Mouse (Mus musculus): ENCODE measurements around the gene Cst3. TPM values are rescaled to one million over a fixed set of nuclear protein-coding genes. Genes with fewer than 3 reads are reported as not detected.
A peak's percentile ranks its signal among the peaks of the same experiment; 100 is the strongest.

The Cst3 gene
- polyA plus RNA-seq, 1 experiment from 2014 or later: 360 TPM

DNA sequence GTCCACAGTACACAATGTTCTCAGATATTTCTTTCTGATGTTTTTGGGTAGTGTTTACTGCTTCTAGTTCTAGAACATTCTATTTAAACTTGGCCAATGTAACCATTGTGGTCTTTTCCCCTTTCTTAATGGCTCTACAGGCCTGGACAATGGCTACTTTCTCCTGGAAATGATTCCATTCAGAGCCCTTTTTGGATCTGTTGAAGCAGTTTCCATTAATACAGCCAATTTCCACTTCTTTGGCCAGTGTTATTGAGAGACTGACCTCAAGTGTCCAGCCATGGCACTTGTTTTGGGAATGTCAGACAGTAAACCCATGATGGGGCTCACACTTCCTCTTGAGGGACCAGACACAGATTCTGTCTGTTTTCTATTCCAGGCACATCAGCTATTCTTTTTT lies 13.8 kb downstream of the Cst3 start:
- no peak overlapping the region for H3K4me3 ChIP-seq (ENCODE audit: low read length)
- H3K27me3 ChIP-seq (replicated peaks; ENCODE audit: control insufficient read depth, insufficient read depth, low read length): no peaks in the 10 kb centered on the region
- no peaks in the 10 kb centered on the region for H3K36me3 ChIP-seq (ENCODE audit: control insufficient read depth, insufficient read depth, low read length)
- no peaks in the 10 kb centered on the region for H3K9me3 ChIP-seq (ENCODE audit: control insufficient read depth, low read length)
- H3K4me1 ChIP-seq (ENCODE audit: control insufficient read depth, insufficient read depth, low read length): no peaks in the 10 kb centered on the region
- no peak for ATAC-seq
- no peak overlapping the region for H3K9ac ChIP-seq (ENCODE audit: low read depth, low read length)
- no peak overlapping the region for H3K4me2 ChIP-seq (ENCODE audit: low read depth, low read length)
- H3K27ac ChIP-seq (ENCODE audit: low read length): no peak overlapping the region

DNA sequence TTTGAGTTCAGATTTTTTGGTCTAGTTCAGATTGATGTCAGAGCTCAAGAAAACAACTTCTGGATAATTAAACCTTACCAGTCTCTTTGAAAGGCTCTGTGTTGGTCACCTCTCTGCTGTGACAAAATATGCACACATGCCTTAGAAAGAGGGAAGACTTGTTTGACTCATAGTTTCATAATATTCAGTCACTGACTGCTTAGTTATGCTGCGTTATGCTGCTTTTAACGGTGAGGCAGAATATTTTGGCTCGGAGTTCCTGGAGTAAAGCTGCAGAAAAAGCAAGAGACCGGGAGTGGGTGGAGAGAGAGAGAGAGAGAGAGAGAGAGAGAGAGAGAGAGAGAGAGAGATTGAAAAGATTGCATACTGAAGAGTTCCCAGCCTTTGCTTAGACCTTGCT lies 14.5 kb downstream of the Cst3 start:
- H3K4me2 ChIP-seq (ENCODE audit: low read depth, low read length): no peak overlapping the region
- H3K4me1 ChIP-seq (ENCODE audit: control insufficient read depth, insufficient read depth, low read length): no peaks in the 10 kb centered on the region
- H3K27ac ChIP-seq (ENCODE audit: low read length): no peak overlapping the region
- 85% methylated on average over 4 of the region's 4 CpGs for WGBS
- ATAC-seq: no peak
- H3K36me3 ChIP-seq (ENCODE audit: control insufficient read depth, insufficient read depth, low read length): no peaks in the 10 kb centered on the region
- no peak overlapping the region for H3K9ac ChIP-seq (ENCODE audit: low read depth, low read length)
- H3K4me3 ChIP-seq (ENCODE audit: low read length): no peak overlapping the region
- H3K27me3 ChIP-seq (replicated peaks; ENCODE audit: control insufficient read depth, insufficient read depth, low read length): no peaks in the 10 kb centered on the region
- no peaks in the 10 kb centered on the region for H3K9me3 ChIP-seq (ENCODE audit: control insufficient read depth, low read length)

DNA sequence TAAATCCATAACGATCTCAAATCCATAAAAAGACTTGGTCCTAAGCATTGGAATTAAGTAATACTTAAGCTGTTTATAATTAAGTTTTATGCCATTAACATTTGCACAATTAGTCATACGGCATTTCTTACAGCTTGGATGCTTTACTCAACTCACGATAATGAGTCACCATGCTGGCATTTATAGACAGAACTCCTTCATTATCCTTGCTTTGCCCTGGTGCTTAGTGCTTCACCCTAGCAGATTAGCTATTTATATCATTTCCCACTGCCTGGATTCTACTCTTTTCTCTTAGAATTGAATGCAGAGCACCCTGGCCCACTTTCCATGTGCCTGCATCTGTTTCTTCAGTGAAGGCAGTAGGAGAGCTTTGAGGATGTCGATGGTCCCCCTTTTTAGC lies 18.0 kb downstream of the Cst3 start:
- Histone ChIP-seq H3K27me3 (replicated peaks; ENCODE audit: control insufficient read depth, insufficient read depth, low read length) (no peaks in the 10 kb centered on the region), H3K9me3 (ENCODE audit: control insufficient read depth, low read length) (no peaks in the 10 kb centered on the region), H3K9ac (ENCODE audit: low read depth, low read length) (no peak overlapping the region), H3K4me2 (ENCODE audit: low read depth, low read length) (no peak overlapping the region), H3K4me3 (ENCODE audit: low read length) (no peak overlapping the region), H3K36me3 (ENCODE audit: control insufficient read depth, insufficient read depth, low read length) (no peaks in the 10 kb centered on the region), H3K27ac (ENCODE audit: low read length) (no peak overlapping the region), H3K4me1 (ENCODE audit: control insufficient read depth, insufficient read depth, low read length) (no peaks in the 10 kb centered on the region)
- WGBS: 71% methylated on average over 4 of the region's 4 CpGs
- ATAC-seq: no peak

DNA sequence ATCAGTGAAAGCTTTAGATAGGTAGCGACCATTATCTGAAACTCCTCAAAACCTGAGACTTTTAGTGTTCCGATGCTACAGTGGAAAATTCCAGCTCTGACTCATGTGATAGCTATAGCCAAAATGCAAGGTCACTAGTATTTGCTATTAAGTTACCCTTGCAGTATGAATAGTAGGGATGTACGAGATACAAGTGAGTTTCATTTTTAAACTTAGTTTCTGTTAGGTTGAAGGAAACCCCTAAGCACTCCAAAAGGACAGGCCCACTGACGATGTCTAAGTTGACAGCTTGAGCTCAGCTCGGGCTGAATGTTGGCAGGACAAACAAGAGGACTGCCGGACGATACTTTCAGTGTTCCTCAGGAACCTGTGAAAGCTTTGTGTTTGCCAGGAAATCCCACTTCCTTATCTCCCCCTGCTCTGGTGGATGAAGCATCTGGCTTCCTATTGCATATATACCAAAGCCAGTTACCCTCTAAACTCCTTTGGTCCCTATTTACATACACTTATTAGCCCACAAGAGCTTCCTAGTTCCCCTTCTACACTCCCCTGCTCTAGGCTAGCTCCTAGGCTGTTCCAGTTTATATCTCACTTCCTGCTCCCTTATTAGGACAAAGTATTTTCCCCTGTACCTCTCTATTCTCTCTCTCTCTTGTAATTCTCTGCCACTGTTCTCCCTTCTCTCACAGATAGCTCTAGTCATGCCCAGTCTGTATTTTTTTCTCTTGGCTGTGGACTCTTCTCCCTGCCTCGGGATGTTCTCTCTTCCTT lies 18.7 kb downstream of the Cst3 start:
- H3K36me3 ChIP-seq (ENCODE audit: control insufficient read depth, insufficient read depth, low read length): no peaks in the 10 kb centered on the region
- no peaks in the 10 kb centered on the region for H3K27me3 ChIP-seq (replicated peaks; ENCODE audit: control insufficient read depth, insufficient read depth, low read length)
- no peak overlapping the region for H3K4me3 ChIP-seq (ENCODE audit: low read length)
- H3K4me2 ChIP-seq (ENCODE audit: low read depth, low read length): no peak overlapping the region
- no peaks in the 10 kb centered on the region for H3K9me3 ChIP-seq (ENCODE audit: control insufficient read depth, low read length)
- no peak for ATAC-seq
- no peaks in the 10 kb centered on the region for H3K4me1 ChIP-seq (ENCODE audit: control insufficient read depth, insufficient read depth, low read length)
- H3K9ac ChIP-seq (ENCODE audit: low read depth, low read length): no peak overlapping the region
- no peak overlapping the region for H3K27ac ChIP-seq (ENCODE audit: low read length)
- WGBS: 56% methylated on average over 8 of the region's 8 CpGs

DNA sequence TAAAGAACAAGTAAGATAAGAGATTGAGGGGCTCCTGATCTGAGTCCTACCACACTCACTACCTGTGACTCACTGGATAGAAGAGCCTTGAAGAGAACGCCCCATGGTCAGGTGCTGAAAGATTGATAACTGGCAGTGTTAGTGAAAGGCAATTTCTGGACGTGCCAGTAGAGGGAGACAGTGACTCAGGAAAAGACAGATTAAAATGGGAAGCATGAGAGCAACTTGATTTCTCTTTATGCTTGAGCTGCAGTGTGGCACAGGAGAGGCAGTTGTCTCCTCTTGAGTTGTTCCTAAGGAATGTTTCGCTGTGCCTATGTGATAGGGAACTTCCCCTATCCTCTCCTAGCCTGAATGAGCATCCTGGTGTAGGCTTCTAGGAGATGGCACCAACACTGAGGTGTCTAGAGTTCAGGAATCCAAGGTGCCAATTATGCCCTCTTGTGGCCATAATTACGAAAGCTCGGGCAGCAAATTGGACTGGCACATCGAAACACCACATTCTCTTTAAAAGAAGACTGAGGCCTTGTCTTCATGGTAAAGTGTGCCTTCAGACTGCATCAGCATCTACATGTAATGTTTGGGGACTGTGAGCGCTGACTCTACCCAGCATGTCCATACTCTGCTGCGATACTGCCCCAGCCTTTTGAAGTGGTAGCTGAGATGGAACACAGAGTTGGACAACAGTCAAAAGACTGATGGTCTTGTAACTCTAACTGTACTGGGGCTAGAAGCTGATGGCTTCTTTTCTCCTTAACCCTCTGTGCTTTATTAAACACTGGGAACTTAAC lies 24.2 kb downstream of the Cst3 start:
- 46% methylated on average over 8 of the region's 8 CpGs for WGBS
- H3K4me2 ChIP-seq (ENCODE audit: low read depth, low read length): peak overlapping the region; percentile 22; the same call in 1 of the 2 replicates
- H3K27me3 ChIP-seq (replicated peaks; ENCODE audit: control insufficient read depth, insufficient read depth, low read length): peaks cover under 1% of the 10 kb centered on the region; the same call in 1 of the 2 replicates
- peak; percentile 74 for ATAC-seq
- H3K9ac ChIP-seq (ENCODE audit: low read depth, low read length): no peak overlapping the region
- no peak overlapping the region for H3K27ac ChIP-seq (ENCODE audit: low read length)
- no peaks in the 10 kb centered on the region for H3K9me3 ChIP-seq (ENCODE audit: control insufficient read depth, low read length)
- no peaks in the 10 kb centered on the region for H3K36me3 ChIP-seq (ENCODE audit: control insufficient read depth, insufficient read depth, low read length)
- no peaks in the 10 kb centered on the region for H3K4me1 ChIP-seq (ENCODE audit: control insufficient read depth, insufficient read depth, low read length)
- H3K4me3 ChIP-seq (ENCODE audit: low read length): no peak overlapping the region

DNA sequence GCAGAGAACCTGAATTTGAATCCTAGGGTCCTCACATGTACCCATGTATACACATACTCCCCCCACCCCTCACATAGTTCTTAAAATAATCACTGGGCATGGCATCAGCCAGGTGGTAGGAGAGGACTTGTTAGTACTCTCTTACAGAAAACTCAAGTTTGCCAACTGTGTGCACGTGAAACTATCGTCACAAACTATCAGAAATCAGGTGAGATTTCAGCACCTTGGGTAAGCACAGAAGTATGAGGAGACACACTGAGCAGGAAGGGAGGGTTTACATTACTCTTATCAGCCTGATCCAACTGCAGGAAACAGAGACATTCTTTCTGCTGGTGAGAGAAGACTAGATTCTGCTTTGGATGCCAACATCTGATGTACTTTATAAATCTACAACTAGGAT lies 36.3 kb downstream of the Cst3 start:
- Histone ChIP-seq H3K9me3 (ENCODE audit: control insufficient read depth, low read length) (no peaks in the 10 kb centered on the region), H3K4me1 (ENCODE audit: control insufficient read depth, insufficient read depth, low read length) (no peaks in the 10 kb centered on the region), H3K9ac (ENCODE audit: low read depth, low read length) (no peak overlapping the region), H3K4me2 (ENCODE audit: low read depth, low read length) (no peak overlapping the region), H3K27ac (ENCODE audit: low read length) (no peak overlapping the region), H3K36me3 (ENCODE audit: control insufficient read depth, insufficient read depth, low read length) (no peaks in the 10 kb centered on the region), H3K27me3 (replicated peaks; ENCODE audit: control insufficient read depth, insufficient read depth, low read length) (peaks cover 10% of the 10 kb centered on the region), H3K4me3 (ENCODE audit: low read length) (no peak overlapping the region)
- no peak for ATAC-seq
- 83% methylated on average over 2 of the region's 2 CpGs for WGBS

DNA sequence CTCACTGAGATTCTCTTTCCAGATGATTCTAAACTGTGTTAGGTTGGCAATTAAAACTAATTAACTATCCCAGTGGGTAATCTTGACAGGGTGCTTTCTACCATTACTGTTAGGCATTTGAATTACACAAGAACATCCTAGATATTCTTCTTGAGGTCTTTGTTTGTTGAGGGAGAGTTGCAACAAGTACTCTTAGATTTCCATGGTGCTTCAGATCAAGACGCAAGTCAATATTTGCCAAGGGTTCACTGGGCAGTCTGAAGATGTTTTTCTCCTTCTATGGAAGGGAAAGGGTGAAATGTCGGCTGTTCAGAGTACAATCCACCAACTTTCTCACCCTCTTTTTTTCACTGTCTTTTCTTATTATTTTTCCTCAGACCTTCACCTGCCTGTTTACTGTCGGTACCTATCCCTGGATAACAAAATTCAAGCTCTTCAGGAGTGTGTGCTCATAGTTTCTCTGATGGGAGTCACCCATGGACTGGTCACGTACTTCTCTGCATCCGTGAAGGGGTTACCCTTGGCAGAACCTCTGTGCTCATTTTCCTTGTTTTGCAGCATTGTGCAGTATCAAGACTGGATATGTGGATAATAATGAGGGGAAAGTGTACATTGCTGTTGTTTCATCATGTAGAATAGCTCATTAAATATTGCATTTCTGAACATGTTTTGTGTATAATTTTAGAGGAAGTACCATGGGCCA lies 37.3 kb downstream of the Cst3 start:
- no peak for ATAC-seq
- no peaks in the 10 kb centered on the region for H3K9me3 ChIP-seq (ENCODE audit: control insufficient read depth, low read length)
- H3K9ac ChIP-seq (ENCODE audit: low read depth, low read length): no peak overlapping the region
- WGBS: 79% methylated on average over 5 of the region's 5 CpGs
- no peak overlapping the region for H3K4me2 ChIP-seq (ENCODE audit: low read depth, low read length)
- no peak overlapping the region for H3K4me3 ChIP-seq (ENCODE audit: low read length)
- H3K36me3 ChIP-seq (ENCODE audit: control insufficient read depth, insufficient read depth, low read length): no peaks in the 10 kb centered on the region
- H3K27me3 ChIP-seq (replicated peaks; ENCODE audit: control insufficient read depth, insufficient read depth, low read length): peaks cover 10% of the 10 kb centered on the region
- no peak overlapping the region for H3K27ac ChIP-seq (ENCODE audit: low read length)
- H3K4me1 ChIP-seq (ENCODE audit: control insufficient read depth, insufficient read depth, low read length): no peaks in the 10 kb centered on the region

DNA sequence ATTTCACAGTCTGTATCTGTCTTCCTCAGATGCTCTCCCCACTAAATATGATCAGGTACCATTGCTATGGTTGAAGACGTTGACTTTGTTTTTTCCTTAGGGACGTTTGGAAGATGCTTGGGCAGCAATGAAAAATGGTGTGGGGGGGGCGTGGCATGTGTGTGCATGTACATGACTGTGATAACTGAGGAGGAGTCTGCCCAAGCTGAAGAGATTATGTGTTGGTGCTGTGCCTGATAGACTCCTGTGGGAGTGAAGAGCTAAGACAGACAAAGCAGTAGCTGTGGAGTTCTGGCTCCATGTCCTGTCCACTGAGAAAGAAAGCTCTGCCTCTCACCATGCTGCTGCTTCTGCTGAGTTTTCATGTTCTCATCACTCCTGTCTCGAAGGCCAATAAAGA lies 40.6 kb downstream of the Cst3 start, which contains the start of gene Cst9:
Cst9 (plus strand) TSS at position 236 of the 400 bp plus-strand sequence.
- H3K4me2 ChIP-seq (ENCODE audit: low read depth, low read length): no peak within 1 kb of the TSS
- no peak within 1 kb of the TSS for H3K9ac ChIP-seq (ENCODE audit: low read depth, low read length)
- H3K27me3 ChIP-seq (replicated peaks; ENCODE audit: control insufficient read depth, insufficient read depth, low read length): peaks cover 13% of the 10 kb centered on the region
- H3K36me3 ChIP-seq (ENCODE audit: control insufficient read depth, insufficient read depth, low read length): no peaks in the 10 kb centered on the region
- no peak within 1 kb of the TSS for H3K27ac ChIP-seq (ENCODE audit: low read length)
- no peaks in the 10 kb centered on the region for H3K9me3 ChIP-seq (ENCODE audit: control insufficient read depth, low read length)
- H3K4me3 ChIP-seq (ENCODE audit: low read length): no peak within 1 kb of the TSS
- WGBS: 42% methylated on average over 4 of the region's 4 CpGs
- ATAC-seq: no peak
- no peaks in the 10 kb centered on the region for H3K4me1 ChIP-seq (ENCODE audit: control insufficient read depth, insufficient read depth, low read length)

DNA sequence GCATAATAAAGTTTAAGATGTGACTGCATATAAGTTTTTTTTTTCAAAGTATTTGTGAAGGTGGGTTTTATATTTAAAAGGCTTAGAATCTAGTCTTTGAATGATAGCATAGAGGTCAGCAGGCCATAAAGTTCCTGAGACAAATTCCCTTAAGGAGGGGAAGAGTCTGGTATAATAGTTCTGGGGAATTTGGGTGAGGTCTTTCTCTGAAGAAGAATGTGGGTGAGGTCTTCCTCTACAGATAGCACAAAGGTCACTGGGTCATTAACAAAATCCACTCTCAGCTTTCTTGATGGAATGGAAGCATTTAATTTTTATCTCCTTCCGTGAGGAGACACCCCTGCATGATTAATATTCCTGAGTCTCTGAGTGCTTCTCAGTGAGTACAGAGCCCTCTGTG lies 49.5 kb downstream of the Cst3 start:
- Histone ChIP-seq H3K9ac (ENCODE audit: low read depth, low read length) (no peak overlapping the region), H3K4me2 (ENCODE audit: low read depth, low read length) (no peak overlapping the region), H3K4me3 (ENCODE audit: low read length) (no peak overlapping the region), H3K27me3 (replicated peaks; ENCODE audit: control insufficient read depth, insufficient read depth, low read length) (0 out of 2 replicates have a peak, but pooled peaks cover 4% of the 10 kb centered on the region), H3K27ac (ENCODE audit: low read length) (no peak overlapping the region), H3K4me1 (ENCODE audit: control insufficient read depth, insufficient read depth, low read length) (no peaks in the 10 kb centered on the region), H3K36me3 (ENCODE audit: control insufficient read depth, insufficient read depth, low read length) (no peaks in the 10 kb centered on the region), H3K9me3 (ENCODE audit: control insufficient read depth, low read length) (no peaks in the 10 kb centered on the region)
- 26% methylated on average over 1 of the region's 1 CpGs for WGBS
- ATAC-seq: no peak
